Mouse (Mus musculus) T-helper 1 cell (primary cell): Measurements from ENCODE around the gene D630036H23Rik.
"Not testable (repeated sequence)": the region's sequence is repeated elsewhere in the genome, so short reads cannot be mapped to it uniquely, and the experiment has no call there.

Experiments
- in situ Hi-C: fragments of 300-600 bp; cut with MboI, MseI; formaldehyde crosslinking; loops from one replicate; pipeline ENCODE4 v1.15.1; 2025; ENCODE audit warnings: high pct_unique_total_duplicates

The D630036H23Rik gene

GRCm38 (mm10) chr12:36381441-36382340 is at the start of gene D630036H23Rik, which contains the start of gene Ispd:
Gene D630036H23Rik (minus strand): TSS chr12:36382181.
Gene Ispd (plus strand): TSS chr12:36381450.
- in situ Hi-C loops = loop anchor here (5.0 kb wide), 1 partner anchor 139 kb away; no protein-coding TSS in a partner anchor

DNA sequence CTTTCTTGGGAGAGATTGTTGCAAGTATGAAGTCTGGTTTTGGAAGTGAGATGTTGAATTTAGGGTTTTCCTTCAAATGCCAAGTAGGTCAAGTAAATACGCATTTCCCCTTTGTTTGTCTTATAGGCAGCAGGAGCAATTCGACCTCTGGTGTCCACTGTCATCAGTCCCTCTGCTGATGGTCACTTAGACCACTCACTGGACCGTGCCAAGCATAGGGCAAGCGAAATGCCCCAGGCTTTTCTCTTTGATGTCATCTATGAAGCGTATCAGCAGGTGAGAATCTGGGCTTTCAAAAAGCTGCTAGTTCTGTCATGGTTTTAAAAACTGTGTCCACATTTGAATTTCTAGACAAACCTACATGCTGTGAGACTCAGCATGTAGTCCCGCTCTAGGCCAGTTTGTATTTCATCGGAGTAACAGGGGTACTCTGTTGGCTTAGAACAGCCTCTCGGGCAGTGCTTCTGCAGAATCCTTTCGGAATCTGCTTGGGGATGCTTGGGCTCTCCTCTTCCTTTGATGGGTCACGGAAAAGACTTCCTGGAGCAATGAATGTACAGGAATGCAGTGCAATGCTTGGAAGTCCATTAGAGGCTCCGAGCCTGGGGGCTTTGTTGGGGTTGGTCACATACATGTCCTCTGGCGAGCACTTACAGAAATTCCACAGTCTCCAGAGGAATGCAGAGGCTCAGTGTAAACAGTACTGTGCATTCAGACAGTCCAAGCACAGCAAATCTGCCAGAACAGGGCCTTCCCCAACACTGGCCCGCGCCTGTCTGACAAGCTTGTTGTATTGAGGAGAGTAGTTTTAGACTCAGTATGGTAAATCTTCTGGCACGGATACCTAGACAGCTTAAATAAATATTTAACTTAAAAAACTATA is 44.4 kb upstream of the D630036H23Rik start:
- in situ Hi-C loops = no loop called here

GRCm38 (mm10) chr12:36425258-36425657 is 43.3 kb upstream of the D630036H23Rik start:
- in situ Hi-C loops = no loop called here

DNA sequence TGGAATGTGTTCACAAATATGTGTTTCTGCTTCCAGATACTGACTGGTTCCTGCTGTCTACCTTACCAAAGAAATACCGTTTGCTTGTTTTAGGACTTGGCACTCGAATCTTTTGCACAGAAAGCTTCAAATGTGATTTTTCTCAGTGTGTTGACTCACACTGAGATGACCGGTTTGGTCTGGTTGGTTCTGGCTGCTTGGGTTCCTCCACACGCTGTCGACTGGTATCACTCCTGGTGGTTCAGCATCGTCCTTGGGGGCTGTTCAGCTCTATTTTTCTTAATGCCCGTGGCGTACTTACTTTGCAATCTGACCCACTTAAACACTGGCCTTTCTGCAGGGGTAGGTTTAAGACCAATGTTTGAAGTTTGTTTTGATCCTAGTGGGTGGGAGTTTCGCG is 41.7 kb upstream of the D630036H23Rik start:
- in situ Hi-C loops = no loop called here

GRCm38 (mm10) chr12:36395115-36395514 is 13.1 kb upstream of the D630036H23Rik start:
- in situ Hi-C loops = no loop called here

DNA sequence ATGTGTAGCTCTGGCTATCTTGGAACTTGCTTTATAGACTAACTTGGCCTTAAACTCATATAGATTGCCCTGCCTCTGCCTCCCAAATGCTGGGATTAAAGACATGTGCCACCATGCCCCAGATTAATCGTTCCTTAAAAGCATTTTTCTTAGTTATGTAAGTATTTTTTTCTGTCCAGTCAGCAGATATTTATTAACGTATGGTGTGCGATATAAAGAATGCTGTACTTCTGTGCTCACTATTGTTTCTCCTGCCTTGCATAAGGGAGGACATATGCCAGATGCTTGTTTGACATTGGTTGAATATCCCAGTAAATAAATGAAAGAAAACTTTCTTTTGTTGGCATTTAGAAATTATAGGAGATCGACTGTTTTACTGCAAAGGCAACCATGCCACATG is 5.0 kb upstream of the D630036H23Rik start:
- in situ Hi-C loops = no loop called here

DNA sequence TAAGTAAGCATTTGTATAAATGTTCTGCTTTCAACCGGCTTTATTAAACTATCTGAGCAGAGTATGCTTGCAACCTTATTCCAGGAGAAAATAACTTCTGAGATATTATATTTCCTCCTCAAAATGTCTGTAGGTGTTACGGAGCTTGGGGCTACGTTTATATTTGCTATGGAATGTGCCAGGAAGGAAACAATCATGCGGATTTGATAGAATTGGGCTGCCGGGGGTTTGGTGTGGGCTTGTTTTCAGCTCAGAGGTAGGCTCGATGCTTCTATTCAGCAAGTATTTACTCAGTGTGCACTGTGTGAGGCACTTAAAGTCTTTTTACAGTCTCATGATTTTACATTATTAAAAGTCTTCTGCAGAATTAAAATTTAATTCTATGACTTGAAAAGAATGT is 3.4 kb upstream of the D630036H23Rik start:
- in situ Hi-C loops = no loop called here

- in situ Hi-C loops = loop anchor here (5.0 kb wide), 1 partner anchor 139 kb away; no protein-coding TSS in a partner anchor
Observed at GRCm38 (mm10) chr12:36380806-36381205, 1.2 kb downstream of the D630036H23Rik start.

DNA sequence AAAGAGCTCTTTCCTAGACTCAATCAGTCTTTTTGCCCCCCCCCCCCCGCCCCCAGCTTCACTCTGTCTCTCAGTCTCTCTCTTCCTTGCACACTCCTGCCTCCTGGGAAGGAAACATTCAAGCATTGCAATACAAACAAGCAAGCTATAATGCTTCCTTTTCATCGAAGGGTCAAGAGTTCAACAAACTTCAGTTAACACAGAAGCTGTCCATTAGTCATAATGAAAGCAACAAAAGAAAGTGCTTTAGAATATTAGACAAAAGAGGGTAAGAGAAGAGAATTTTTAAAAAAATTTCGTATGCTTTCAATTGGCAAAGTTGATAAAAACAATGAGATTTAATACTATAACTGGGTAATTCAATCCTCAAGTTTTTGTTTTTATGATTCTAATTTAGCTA is 1.7 kb downstream of the D630036H23Rik start:
- in situ Hi-C loops = loop anchor here (5.0 kb wide), 1 partner anchor 138 kb away; no protein-coding TSS in a partner anchor

DNA sequence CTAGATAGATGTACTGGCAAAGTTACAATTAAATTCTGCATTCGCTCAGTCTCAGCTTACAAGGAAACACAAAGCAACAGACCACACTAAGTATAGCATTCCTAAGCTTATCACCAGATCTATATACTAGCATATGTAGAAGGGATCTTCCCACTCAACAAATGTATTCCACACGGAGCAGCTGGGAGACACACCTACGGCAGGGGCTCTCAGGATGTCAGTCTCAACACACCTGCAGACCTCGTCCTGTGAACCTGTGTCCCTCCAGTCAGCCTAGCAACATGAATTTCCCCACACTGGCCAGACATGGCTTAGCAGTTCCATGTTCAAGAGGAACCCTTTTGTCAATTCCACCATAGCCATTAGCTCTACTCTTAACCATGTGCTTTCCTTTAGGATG is 5.6 kb downstream of the D630036H23Rik start:
- in situ Hi-C loops = not testable (repeated sequence)

DNA sequence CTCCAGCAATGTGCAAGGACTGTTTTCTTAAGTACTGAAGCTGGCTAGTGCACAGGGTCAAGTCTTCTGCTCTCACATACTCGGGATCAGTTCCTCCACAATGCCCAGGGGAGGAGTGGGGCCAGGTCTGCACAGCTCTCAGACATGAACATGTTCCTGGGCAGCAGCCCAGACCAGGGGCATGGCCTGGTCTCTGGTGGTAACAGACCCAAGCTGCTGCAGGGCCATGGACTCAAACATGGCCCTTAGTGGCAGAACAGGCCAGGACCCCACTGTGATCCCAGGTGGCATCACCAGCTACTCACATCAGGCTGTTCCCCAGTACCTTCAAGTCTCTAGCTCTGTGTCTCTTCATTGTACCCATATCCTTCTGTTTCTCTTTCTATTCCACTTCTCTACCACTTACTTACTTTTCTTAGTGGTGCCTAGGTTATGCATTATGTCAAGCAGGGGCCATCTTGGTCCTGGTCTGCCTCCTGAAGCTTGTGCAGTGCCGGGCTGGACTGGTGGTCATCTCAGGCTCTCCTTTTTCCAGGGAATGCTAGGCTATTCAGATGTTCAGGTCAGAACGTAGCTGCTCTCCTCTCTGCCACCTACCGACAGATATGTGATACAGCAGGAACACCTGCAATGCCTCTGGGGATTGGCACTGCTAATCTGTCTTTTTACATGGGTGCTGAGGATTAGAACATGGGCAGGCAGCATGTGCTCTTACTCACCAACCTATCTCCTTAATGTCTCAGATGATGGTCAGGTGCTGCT is 8.6 kb downstream of the D630036H23Rik start:
- in situ Hi-C loops = no loop called here

DNA sequence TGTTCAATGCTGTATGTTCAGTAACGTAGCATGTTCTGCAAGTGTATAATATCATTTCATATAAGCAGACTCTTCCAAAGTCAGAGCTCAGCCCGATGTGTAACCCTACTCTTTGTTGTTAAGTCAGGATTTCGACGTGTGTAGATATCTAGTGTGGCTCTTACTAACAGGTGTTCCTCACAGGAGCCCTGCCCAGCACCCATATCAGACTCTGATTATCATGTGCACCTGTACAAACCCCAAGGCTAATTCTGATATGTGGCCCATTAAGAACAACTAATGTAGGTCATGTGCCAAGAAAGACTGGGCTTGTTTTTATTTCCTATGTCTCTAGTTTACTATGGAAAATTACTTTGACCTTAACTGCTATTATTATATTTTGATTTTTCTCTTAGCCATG is 18.0 kb downstream of the D630036H23Rik start:
- in situ Hi-C loops = no loop called here

DNA sequence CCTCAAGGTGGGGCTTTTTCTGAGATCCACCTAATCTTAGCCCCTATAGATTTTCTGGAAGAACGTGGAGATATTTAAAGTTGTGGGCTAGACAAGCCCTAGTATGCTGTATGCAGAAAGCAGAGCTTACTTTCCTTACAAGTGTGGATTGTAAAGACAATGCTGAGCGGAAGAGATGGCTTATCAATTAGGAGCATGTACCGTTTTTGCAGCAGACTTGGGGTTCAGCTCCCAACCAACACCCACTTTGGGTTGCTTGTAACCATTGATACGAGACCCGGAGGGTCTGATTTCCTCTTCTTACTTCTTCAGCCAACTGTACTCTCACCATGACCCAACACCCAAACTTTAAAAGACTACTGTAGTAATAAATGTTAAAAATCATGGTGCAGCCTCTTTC is 21.3 kb downstream of the D630036H23Rik start:
- in situ Hi-C loops = no loop called here

- in situ Hi-C loops = no loop called here
Observed at GRCm38 (mm10) chr12:36360064-36360463, 21.9 kb downstream of the D630036H23Rik start.

GRCm38 (mm10) chr12:36344131-36344530 is 37.9 kb downstream of the D630036H23Rik start:
- in situ Hi-C loops = no loop called here

DNA sequence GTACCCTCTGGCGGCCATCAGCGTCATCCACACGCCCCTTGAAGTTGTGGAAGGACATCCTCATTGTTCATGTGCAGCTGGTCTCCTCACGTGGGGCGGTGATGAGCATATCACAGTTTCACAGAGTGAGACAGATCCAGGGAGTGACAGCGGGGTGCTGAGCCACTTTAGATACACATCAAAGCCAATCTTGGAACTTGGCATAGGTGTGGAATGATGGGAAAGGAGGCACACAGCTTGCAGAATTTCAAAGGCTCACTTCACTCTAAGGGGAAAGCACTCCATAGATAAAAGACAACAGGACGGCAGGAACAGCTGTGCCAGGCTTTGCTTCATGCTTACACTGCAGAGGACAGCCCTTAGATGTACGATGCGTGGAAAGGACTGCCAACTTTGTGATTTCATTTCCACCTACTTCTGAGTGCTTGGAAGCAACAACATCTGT is 48.1 kb downstream of the D630036H23Rik start:
- in situ Hi-C loops = no loop called here

DNA sequence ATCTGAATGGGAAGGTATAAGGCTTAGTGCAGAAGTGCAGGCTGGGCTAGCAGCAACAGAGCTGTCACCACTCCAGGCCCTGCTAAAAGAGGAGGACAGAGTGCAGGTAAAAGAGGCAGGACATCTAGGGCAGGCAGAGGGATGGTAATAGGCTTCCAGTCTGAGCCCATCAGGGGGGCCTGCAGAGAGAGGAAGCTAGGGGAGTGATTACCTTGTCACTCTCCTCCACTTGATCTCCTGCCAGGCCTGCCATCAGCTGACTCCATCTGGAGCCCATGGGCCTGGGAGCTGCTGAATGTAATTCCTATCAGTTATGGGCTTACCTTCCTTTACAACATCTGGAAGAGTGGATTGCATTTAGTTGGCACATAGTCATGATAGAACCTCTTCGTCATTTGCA is 49.3 kb downstream of the D630036H23Rik start:
- in situ Hi-C loops = no loop called here
